Mouse (Mus musculus) liver, adult 2 months (tissue): ENCODE data around the gene Usp3. TPM values are rescaled to one million over a fixed set of nuclear protein-coding genes. Genes with fewer than 3 reads are reported as not detected.

Experiments
- DNase-seq: peaks from one replicate; pipeline ENCODE4 v3.0.0-alpha.2; 2011; ENCODE audit warnings: low read depth, low spot score; ENCODE audit errors: extremely low read depth
- H3K27ac ChIP-seq: fragments of 200-500 bp; replicated peaks from 2 replicates; pipeline ENCODE4 v1.5.1; 2012; ENCODE audit warnings: low read depth, mild to moderate bottlenecking, control low read depth, inconsistent platforms, low read length; ENCODE audit not compliant: insufficient read depth
- H3K27me3 ChIP-seq: fragments of 200-500 bp; 2 replicates; pipeline ENCODE4 v1.6.1; 2012; ENCODE audit warnings: mild to moderate bottlenecking, moderate library complexity, low read length, inconsistent platforms; ENCODE audit not compliant: control insufficient read depth, insufficient read depth
- H3K36me3 ChIP-seq: fragments of 200-500 bp; 2 replicates; pipeline ENCODE4 v1.6.1; 2012; ENCODE audit warnings: low read length, inconsistent platforms; ENCODE audit not compliant: control insufficient read depth, insufficient read depth
- H3K4me1 ChIP-seq: fragments of 200-500 bp; 2 replicates; pipeline ENCODE4 v1.6.1; 2011; ENCODE audit warnings: low read length; ENCODE audit not compliant: control insufficient read depth, insufficient read depth
- H3K4me3 ChIP-seq: fragments of 200-500 bp; 2 replicates; pipeline ENCODE4 v1.5.1; 2011; ENCODE audit warnings: low read depth, mild to moderate bottlenecking, control low read depth, low read length, moderate library complexity; ENCODE audit not compliant: insufficient read depth
- H3K79me2 ChIP-seq: fragments of 200-500 bp; 2 replicates; pipeline ENCODE4 v1.6.1; 2012; ENCODE audit warnings: inconsistent platforms, mild to moderate bottlenecking, low read length, moderate library complexity; ENCODE audit not compliant: control insufficient read depth, insufficient read depth
- H3K9ac ChIP-seq: fragments of 200-500 bp; 2 replicates; pipeline ENCODE4 v1.6.1; 2012; ENCODE audit warnings: low read depth, mild to moderate bottlenecking, control low read depth, inconsistent platforms, low read length
- CTCF ChIP-seq: fragments of 200-500 bp; IDR thresholded peaks from 2 replicates; pipeline ENCODE4 v1.5.1; 2011; ENCODE audit warnings: low read depth, low read length, control low read depth
- POLR2A ChIP-seq: fragments of 200-500 bp; IDR thresholded peaks from 2 replicates; pipeline ENCODE4 v1.6.1; 2011; ENCODE audit warnings: low read length, control low read depth; ENCODE audit not compliant: insufficient read depth; ENCODE audit errors: extremely low read depth
- WGBS: fragments of 180-500 bp; shearing (Covaris S2); methylation state at CpG from one replicate; pipeline ENCODE4 v1.1.7; 2018; 5-methylcytosine and 5-hydroxymethylcytosine counted together
- polyA plus RNA-seq: library from polyadenylated mRNA; depleted of rRNA; stranded (reverse); fragments of >200 nt; gene quantifications from 2 replicates; pipeline ENCODE4 v1.2.3, GENCODE M21; 2012; rRNA removed
- total RNA-seq: library from RNA; depleted of rRNA; stranded (reverse); fragments of >200 nt; gene quantifications from 2 replicates; pipeline ENCODE4 v1.2.3, GENCODE M21; 2014; rRNA removed

Gene Usp3
- total and polyA plus RNA-seq, 2 experiments = 11.2 to 37.7 TPM

- 88% methylated on average over 1 of the region's 1 CpGs for WGBS
- no peak for DNase-seq
- Histone ChIP-seq H3K36me3 (peaks cover 69% of the 10 kb centered on the region), H3K79me2 (no peaks in the 10 kb centered on the region), H3K4me1 (no peaks in the 10 kb centered on the region), H3K27me3 (no peaks in the 10 kb centered on the region), H3K4me3 (no peak overlapping the region), H3K9ac (no peak overlapping the region), H3K27ac (no peak overlapping the region)
- TF ChIP-seq CTCF (no peak), POLR2A (no peak)
Measured at GRCm38 (mm10) chr9:66492361-66492760, 100.6 kb downstream of the Usp3 start.

- TF ChIP-seq POLR2A (no peak), CTCF (no peak)
- no peak overlapping the region for H3K4me3 ChIP-seq
- peaks cover 71% of the 10 kb centered on the region for H3K36me3 ChIP-seq
- H3K4me1 ChIP-seq = no peaks in the 10 kb centered on the region
- H3K27ac ChIP-seq = no peak overlapping the region
- H3K79me2 ChIP-seq = no peaks in the 10 kb centered on the region
- no peaks in the 10 kb centered on the region for H3K27me3 ChIP-seq
- no peak overlapping the region for H3K9ac ChIP-seq
- no peak for DNase-seq
Measured at GRCm38 (mm10) chr9:66488786-66489185, 104.2 kb downstream of the Usp3 start.

- 77% methylated on average over 3 of the region's 3 CpGs for WGBS
- Histone ChIP-seq H3K27ac (no peak overlapping the region), H3K4me1 (no peaks in the 10 kb centered on the region), H3K9ac (no peak overlapping the region), H3K4me3 (no peak overlapping the region), H3K27me3 (no peaks in the 10 kb centered on the region), H3K79me2 (no peaks in the 10 kb centered on the region), H3K36me3 (peaks cover 61% of the 10 kb centered on the region)
- TF ChIP-seq POLR2A = no peak
- no peak for TF ChIP-seq CTCF
- no peak for DNase-seq
Measured at GRCm38 (mm10) chr9:66483429-66483828, 109.5 kb downstream of the Usp3 start.

GRCm38 (mm10) chr9:66477785-66478184 lies 115.2 kb downstream of the Usp3 start:
- H3K27me3 ChIP-seq = no peaks in the 10 kb centered on the region
- no peak overlapping the region for H3K27ac ChIP-seq
- H3K79me2 ChIP-seq = no peaks in the 10 kb centered on the region
- H3K9ac ChIP-seq = no peak overlapping the region
- H3K4me1 ChIP-seq = no peaks in the 10 kb centered on the region
- TF ChIP-seq CTCF (no peak), POLR2A (no peak)
- peaks cover 58% of the 10 kb centered on the region for H3K36me3 ChIP-seq
- DNase-seq = no peak
- no peak overlapping the region for H3K4me3 ChIP-seq
- 96% methylated on average over 2 of the region's 2 CpGs for WGBS

GRCm38 (mm10) chr9:66465087-66465486 lies 127.9 kb downstream of the Usp3 start:
- no peak for TF ChIP-seq CTCF
- no peak for TF ChIP-seq POLR2A
- Histone ChIP-seq H3K27ac (no peak overlapping the region), H3K4me3 (no peak overlapping the region), H3K36me3 (peaks cover 50% of the 10 kb centered on the region), H3K79me2 (no peaks in the 10 kb centered on the region), H3K9ac (no peak overlapping the region), H3K4me1 (no peaks in the 10 kb centered on the region), H3K27me3 (no peaks in the 10 kb centered on the region)
- DNase-seq = peak; percentile 19
- WGBS = 74% methylated on average over 4 of the region's 4 CpGs

Other genes with a start within 250 kb of the Usp3 start
- gene Herc1, start 242.7 kb downstream of the Usp3 start, total RNA-seq = 30.9 and 32.0 TPM in 2 replicates
- 4.5 and 5.6 TPM in 2 replicates for gene Herc1, start 242.7 kb downstream of the Usp3 start, polyA plus RNA-seq
- 0.18 and 0.27 TPM in 2 replicates for gene Fbxl22, start 78.5 kb downstream of the Usp3 start, total RNA-seq
- gene Fbxl22, start 78.5 kb downstream of the Usp3 start, polyA plus RNA-seq = 0.34 and 0.39 TPM in 2 replicates
- gene Car12, start 120.5 kb upstream of the Usp3 start, total RNA-seq = 0.34 TPM in 1 of 2 replicates, not detected in the other
- gene Car12, start 120.5 kb upstream of the Usp3 start, polyA plus RNA-seq = 0.24 TPM in 1 of 2 replicates, not detected in the other
- gene Aph1b, start 202.3 kb upstream of the Usp3 start, total RNA-seq = 2.9 and 5.0 TPM in 2 replicates
- gene Aph1b, start 202.3 kb upstream of the Usp3 start, polyA plus RNA-seq = 1.0 and 1.2 TPM in 2 replicates
- gene Gm10647, start 203.9 kb upstream of the Usp3 start, total RNA-seq = 0.37 and 1.2 TPM in 2 replicates
- gene Gm10647, start 203.9 kb upstream of the Usp3 start, polyA plus RNA-seq = 0.06 and 0.10 TPM in 2 replicates
- gene Aph1c, start 241.6 kb upstream of the Usp3 start, total RNA-seq = 0.65 and 1.5 TPM in 2 replicates
- 0.43 and 0.97 TPM in 2 replicates for gene Aph1c, start 241.6 kb upstream of the Usp3 start, polyA plus RNA-seq